ENCODE assay signal across 20 mouse cellular contexts in the genomic region with DNA sequence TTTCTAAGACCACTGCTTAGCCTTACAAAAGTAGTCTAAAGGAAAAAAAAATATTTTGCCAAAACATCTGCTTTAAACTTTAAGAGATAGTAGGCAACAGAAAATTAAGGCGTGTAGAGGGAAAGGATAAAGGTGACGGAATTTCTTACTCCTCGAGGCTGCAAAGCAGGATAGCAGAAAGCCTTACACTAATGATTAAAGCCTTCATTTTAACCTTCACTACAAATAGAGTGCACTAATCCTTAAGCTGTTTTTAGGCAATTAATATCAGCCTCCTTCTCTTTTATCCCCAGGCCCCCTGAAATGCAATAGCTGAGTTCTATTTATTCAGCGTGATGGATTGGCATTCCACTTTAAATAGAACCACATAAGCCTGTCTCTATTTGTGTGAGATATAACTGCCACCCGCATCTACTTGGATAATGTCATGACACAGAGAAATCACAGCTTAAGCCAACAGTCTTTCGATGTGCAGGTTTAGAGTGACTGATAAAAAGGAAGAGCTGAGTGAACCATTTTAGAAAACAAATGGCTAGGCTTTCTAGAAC. TPM values are rescaled to one million over a fixed set of nuclear protein-coding genes. Genes with fewer than 3 reads are reported as not detected.
A peak's percentile ranks its signal among the peaks of the same experiment; 100 is the strongest.
DNase-seq lines count a peak whose midpoint lies in the region; ATAC-seq and TF ChIP-seq lines count a peak whose summit lies in the region.
"Had no signal": no experiment of that assay in that cellular context is flagged by ENCODE, and none has a peak within 500 bp of the region (broad histone marks: within the 10 kb centered on the region; RNA-seq: fewer than 3 reads in every experiment).

No protein-coding gene starts in this region.

- no peaks in the 10 kb centered on the region for H3K9me3 ChIP-seq in limb, embryonic 13.5 days
- no peaks in the 10 kb centered on the region for H3K9me3 ChIP-seq in limb, embryonic 10.5 days (replicated peaks)
- no peaks in the 10 kb centered on the region for H3K9me3 ChIP-seq in intestine, postnatal 0 days (ENCODE audit: control insufficient read depth)
- H3K9me3 ChIP-seq in stomach, embryonic 14.5 days (ENCODE audit: control insufficient read depth, low read depth, low read length): no peaks in the 10 kb centered on the region
- H3K9me3 ChIP-seq: hindbrain, embryonic 15.5 days; neural tube, embryonic 15.5 days had no signal

- peak; percentile 11 for DNase-seq in embryo, embryonic 10.5 days (ENCODE audit: low spot score)
- no peak for DNase-seq in embryo, embryonic 10 days (ENCODE audit: low spot score)
- no peak for DNase-seq in limb, embryonic 10.5 days (ENCODE audit: low spot score)
- DNase-seq in neural tube, embryonic 10.5 days (ENCODE audit: extremely low spot score, low spot score): no peak
- DNase-seq in cerebellum, adult 2 months: no peak
- DNase-seq: adrenal gland, postnatal 25 days; cerebellum, postnatal 14 days; gastrocnemius, postnatal 10 days; lung, postnatal 36 days; right cerebral cortex, adult 18-20 months; spleen, adult 18-20 months had no signal

- ATAC-seq in limb, embryonic 13.5 days (ENCODE audit: low FRiP score, low read depth): no peak
- no peak for ATAC-seq in intestine, postnatal 0 days
- ATAC-seq in stomach, embryonic 14.5 days (ENCODE audit: insufficient number of reproducible peaks, insufficient read depth, low FRiP score, low read depth): no peak

- H3K4me1 ChIP-seq in limb, embryonic 13.5 days: no peaks in the 10 kb centered on the region
- no peaks in the 10 kb centered on the region for H3K4me1 ChIP-seq in limb, embryonic 10.5 days
- H3K4me1 ChIP-seq in intestine, postnatal 0 days (replicated peaks; ENCODE audit: control insufficient read depth, insufficient read depth, low read length): no peaks in the 10 kb centered on the region
- no peaks in the 10 kb centered on the region for H3K4me1 ChIP-seq in stomach, embryonic 14.5 days (ENCODE audit: control insufficient read depth, insufficient read depth, low read length)
- no peaks in the 10 kb centered on the region for H3K4me1 ChIP-seq in cerebellum, adult 2 months (ENCODE audit: control insufficient read depth, insufficient read depth, low read length)
- H3K4me1 ChIP-seq: hindbrain, embryonic 15.5 days; neural tube, embryonic 15.5 days had no signal

- H3K36me3 ChIP-seq in limb, embryonic 13.5 days: no peaks in the 10 kb centered on the region
- H3K36me3 ChIP-seq in limb, embryonic 10.5 days: no peaks in the 10 kb centered on the region
- no peaks in the 10 kb centered on the region for H3K36me3 ChIP-seq in intestine, postnatal 0 days (ENCODE audit: control insufficient read depth, insufficient read depth)
- no peaks in the 10 kb centered on the region for H3K36me3 ChIP-seq in stomach, embryonic 14.5 days (ENCODE audit: control insufficient read depth, insufficient read depth, low read length)
- H3K36me3 ChIP-seq: hindbrain, embryonic 15.5 days; neural tube, embryonic 15.5 days had no signal

- H3K27me3 ChIP-seq in limb, embryonic 13.5 days: no peaks in the 10 kb centered on the region
- no peaks in the 10 kb centered on the region for H3K27me3 ChIP-seq in limb, embryonic 10.5 days (ENCODE audit: low read depth, poor library complexity, severe bottlenecking)
- no peaks in the 10 kb centered on the region for H3K27me3 ChIP-seq in intestine, postnatal 0 days (replicated peaks; ENCODE audit: control insufficient read depth, insufficient read depth, low read length)
- no peaks in the 10 kb centered on the region for H3K27me3 ChIP-seq in stomach, embryonic 14.5 days (ENCODE audit: control insufficient read depth, insufficient read depth, low read length)
- no peaks in the 10 kb centered on the region for H3K27me3 ChIP-seq in cerebellum, adult 2 months (ENCODE audit: control insufficient read depth, insufficient read depth, low read length)
- H3K27me3 ChIP-seq: hindbrain, embryonic 15.5 days; neural tube, embryonic 15.5 days had no signal

- peak overlapping the region; percentile 5; the same call in 1 of the 2 replicates for H3K4me3 ChIP-seq in limb, embryonic 13.5 days
- H3K4me3 ChIP-seq in limb, embryonic 10.5 days: no peak overlapping the region
- peak overlapping the region; percentile 50 for H3K4me3 ChIP-seq in intestine, postnatal 0 days (ENCODE audit: low read depth, low read length)
- H3K4me3 ChIP-seq in stomach, embryonic 14.5 days (ENCODE audit: low read depth, low read length): peak overlapping the region; percentile 22; the same call in 1 of the 2 replicates
- H3K4me3 ChIP-seq in cerebellum, adult 2 months (replicated peaks; ENCODE audit: insufficient read depth, low read depth, low read length): no peak overlapping the region
- H3K4me3 ChIP-seq: hindbrain, embryonic 15.5 days; neural tube, embryonic 15.5 days had no signal

- 46% methylated on average over 6 of the region's 6 CpGs for WGBS in limb, embryonic 13.5 days
- WGBS in limb, embryonic 10.5 days: 71% methylated on average over 6 of the region's 6 CpGs
- WGBS in intestine, postnatal 0 days: 30% methylated on average over 6 of the region's 6 CpGs
- 28% methylated on average over 6 of the region's 6 CpGs for WGBS in stomach, embryonic 14.5 days
- 82% methylated on average over 6 of the region's 6 CpGs for WGBS in cerebellum, adult 2 months

- TF ChIP-seq CTCF in intestine, postnatal 0 days (IDR thresholded peaks at IDR 0.05; ENCODE audit: low read depth): no peak
- no peak for TF ChIP-seq CTCF in cerebellum, adult 2 months (IDR thresholded peaks at IDR 0.05; ENCODE audit: borderline replicate concordance, insufficient read depth, low read depth, low read length)

- 0 out of 2 replicates have a peak overlapping the region, but pooled peaks have one; percentile 4 for H3K4me2 ChIP-seq in limb, embryonic 13.5 days (replicated peaks)
- peak overlapping the region; percentile 63 for H3K4me2 ChIP-seq in intestine, postnatal 0 days (replicated peaks; ENCODE audit: low read depth)
- no peak overlapping the region for H3K4me2 ChIP-seq in stomach, embryonic 14.5 days (replicated peaks; ENCODE audit: low read depth, low read length)
- H3K4me2 ChIP-seq: hindbrain, embryonic 15.5 days; neural tube, embryonic 15.5 days had no signal

- H3K9ac ChIP-seq in limb, embryonic 13.5 days: no peak overlapping the region
- H3K9ac ChIP-seq in intestine, postnatal 0 days (ENCODE audit: low read depth, low read length): 0 out of 2 replicates have a peak overlapping the region, but pooled peaks have one; percentile 38
- H3K9ac ChIP-seq in stomach, embryonic 14.5 days (replicated peaks; ENCODE audit: low read depth, low read length): no peak overlapping the region
- H3K9ac ChIP-seq: hindbrain, embryonic 15.5 days; liver, embryonic 14.5 days; neural tube, embryonic 15.5 days had no signal

- H3K27ac ChIP-seq in limb, embryonic 13.5 days: no peak overlapping the region
- no peak overlapping the region for H3K27ac ChIP-seq in limb, embryonic 10.5 days
- 0 out of 2 replicates have a peak overlapping the region, but pooled peaks have one; percentile 23 for H3K27ac ChIP-seq in intestine, postnatal 0 days (ENCODE audit: low read depth, low read length)
- H3K27ac ChIP-seq in stomach, embryonic 14.5 days (ENCODE audit: low read length): no peak overlapping the region
- no peak overlapping the region for H3K27ac ChIP-seq in cerebellum, adult 2 months (ENCODE audit: insufficient read depth, low read length)
- H3K27ac ChIP-seq: hindbrain, embryonic 15.5 days; liver, embryonic 14.5 days; neural tube, embryonic 15.5 days had no signal

- no peak for TF ChIP-seq POLR2A in cerebellum, adult 2 months (IDR thresholded peaks at IDR 0.05; ENCODE audit: borderline replicate concordance, insufficient read depth, low read length)

RNA-seq across cellular contexts. Expression of a gene that starts 1.3 kb away (rescaled TPM):
- 4.1 and 5.4 TPM in 2 replicates for polyA plus RNA-seq in limb, embryonic 13.5 days (2015; fragmentation: Nextera tagmentation; extraction: Ambion mirVana)
- polyA plus RNA-seq in limb, embryonic 10.5 days (2016; fragmentation: Nextera tagmentation; extraction: Ambion mirVana): 1.4 and 1.5 TPM in 2 replicates
- 48.9 and 56.8 TPM in 2 replicates for polyA plus RNA-seq in intestine, postnatal 0 days (2015; fragmentation: Nextera tagmentation; extraction: Ambion mirVana)
- polyA plus RNA-seq in stomach, embryonic 14.5 days (2014; fragmentation: Nextera tagmentation; extraction: Ambion mirVana): 9.5 and 9.6 TPM in 2 replicates
- polyA plus RNA-seq in cerebellum, adult 2 months (2012; rRNA removed): not detected in 2 replicates
- polyA plus RNA-seq: hindbrain, embryonic 15.5 days; neural tube, embryonic 15.5 days; testis, adult 2 months had no signal

RNA-seq across cellular contexts. Expression of a gene that starts 50.4 kb away (rescaled TPM):
- not detected in 2 replicates for polyA plus RNA-seq in limb, embryonic 13.5 days (2015; fragmentation: Nextera tagmentation; extraction: Ambion mirVana)
- not detected in 2 replicates for polyA plus RNA-seq in limb, embryonic 10.5 days (2016; fragmentation: Nextera tagmentation; extraction: Ambion mirVana)
- not detected in 2 replicates for polyA plus RNA-seq in intestine, postnatal 0 days (2015; fragmentation: Nextera tagmentation; extraction: Ambion mirVana)
- not detected in 2 replicates for polyA plus RNA-seq in stomach, embryonic 14.5 days (2014; fragmentation: Nextera tagmentation; extraction: Ambion mirVana)
- not detected in 2 replicates for polyA plus RNA-seq in cerebellum, adult 2 months (2012; rRNA removed)
- polyA plus RNA-seq: embryonic facial prominence, embryonic 11.5 days; hindbrain, embryonic 15.5 days; liver, embryonic 14.5 days; neural tube, embryonic 15.5 days; urinary bladder, adult 2 months had no signal

RNA-seq across cellular contexts. Expression of a gene that starts 54.9 kb away (rescaled TPM):
- polyA plus RNA-seq in limb, embryonic 13.5 days (2015; fragmentation: Nextera tagmentation; extraction: Ambion mirVana): not detected in 2 replicates
- polyA plus RNA-seq in limb, embryonic 10.5 days (2016; fragmentation: Nextera tagmentation; extraction: Ambion mirVana): not detected in 2 replicates
- polyA plus RNA-seq in intestine, postnatal 0 days (2015; fragmentation: Nextera tagmentation; extraction: Ambion mirVana): not detected in 2 replicates
- polyA plus RNA-seq in stomach, embryonic 14.5 days (2014; fragmentation: Nextera tagmentation; extraction: Ambion mirVana): not detected in 2 replicates
- 0.08 and 0.14 TPM in 2 replicates for polyA plus RNA-seq in cerebellum, adult 2 months (2012; rRNA removed)
- polyA plus RNA-seq: embryonic facial prominence, embryonic 11.5 days; hindbrain, embryonic 15.5 days; liver, embryonic 14.5 days; neural tube, embryonic 15.5 days; testis, adult 2 months; urinary bladder, adult 2 months had no signal

Comparison
In these comparisons a context has a peak if more than half of its experiments do, and no peak if none do; other contexts are left out.
1. H3K4me3 ChIP-seq: peak in limb, embryonic 13.5 days (single experiment), intestine, postnatal 0 days (single experiment) and stomach, embryonic 14.5 days (single experiment); none in limb, embryonic 10.5 days (single experiment) and cerebellum, adult 2 months (single experiment).